Mouse (Mus musculus): Measurements from ENCODE around the gene Plxnb1.

The Plxnb1 gene

GRCm38 (mm10) chr9:109060184-109060897, 34.8 kb upstream of the Plxnb1 start:
- in situ Hi-C loops (cut with MboI; ENCODE audit: low sequenced_read_pairs) = no loop called here

- in situ Hi-C loops (cut with MboI; ENCODE audit: low sequenced_read_pairs) = no loop called here
Observed at GRCm38 (mm10) chr9:109060898-109061295, 34.3 kb upstream of the Plxnb1 start.

GRCm38 (mm10) chr9:109068095-109068735, 27.0 kb upstream of the Plxnb1 start:
- in situ Hi-C loops (cut with MboI; ENCODE audit: low sequenced_read_pairs) = no loop called here

- in situ Hi-C loops (cut with MboI; ENCODE audit: low sequenced_read_pairs) = no loop called here
Observed at GRCm38 (mm10) chr9:109073661-109074573, 21.3 kb upstream of the Plxnb1 start, which contains the start of gene Atrip. TSS of gene Atrip (minus strand) at chr9:109074124.

- in situ Hi-C loops (cut with MboI; ENCODE audit: low sequenced_read_pairs) = no loop called here
Observed at GRCm38 (mm10) chr9:109080516-109080915, 14.7 kb upstream of the Plxnb1 start.

- in situ Hi-C loops (cut with MboI; ENCODE audit: low sequenced_read_pairs) = no loop called here
Observed at GRCm38 (mm10) chr9:109081749-109082123, 13.5 kb upstream of the Plxnb1 start.

GRCm38 (mm10) chr9:109082124-109082800, 12.9 kb upstream of the Plxnb1 start, which contains the start of the genes Ccdc51 and Tma7:
TSS of gene Ccdc51 (plus strand) at chr9:109082493.
TSS of gene Tma7 (minus strand) at chr9:109082587.
- in situ Hi-C loops (cut with MboI; ENCODE audit: low sequenced_read_pairs) = no loop called here

- in situ Hi-C loops (cut with MboI; ENCODE audit: low sequenced_read_pairs) = no loop called here
Observed at GRCm38 (mm10) chr9:109084922-109085321, 10.3 kb upstream of the Plxnb1 start.

GRCm38 (mm10) chr9:109087987-109088386, 7.2 kb upstream of the Plxnb1 start:
- in situ Hi-C loops (cut with MboI; ENCODE audit: low sequenced_read_pairs) = no loop called here

GRCm38 (mm10) chr9:109090446-109090845, 4.7 kb upstream of the Plxnb1 start:
- in situ Hi-C loops (cut with MboI; ENCODE audit: low sequenced_read_pairs) = no loop called here

- in situ Hi-C loops (cut with MboI; ENCODE audit: low sequenced_read_pairs) = no loop called here
Observed at GRCm38 (mm10) chr9:109091802-109092201, 3.4 kb upstream of the Plxnb1 start.

GRCm38 (mm10) chr9:109092799-109093198, 2.4 kb upstream of the Plxnb1 start:
- in situ Hi-C loops (cut with MboI; ENCODE audit: low sequenced_read_pairs) = no loop called here

- in situ Hi-C loops (cut with MboI; ENCODE audit: low sequenced_read_pairs) = no loop called here
Observed at GRCm38 (mm10) chr9:109093786-109094552, 1.2 kb upstream of the Plxnb1 start.

GRCm38 (mm10) chr9:109094553-109095136, 544 bp upstream of the Plxnb1 start:
- in situ Hi-C loops (cut with MboI; ENCODE audit: low sequenced_read_pairs) = no loop called here

GRCm38 (mm10) chr9:109096251-109096661, 1.1 kb downstream of the Plxnb1 start:
- in situ Hi-C loops (cut with MboI; ENCODE audit: low sequenced_read_pairs) = no loop called here

- in situ Hi-C loops (cut with MboI; ENCODE audit: low sequenced_read_pairs) = no loop called here
Observed at GRCm38 (mm10) chr9:109096856-109097255, 1.7 kb downstream of the Plxnb1 start.

GRCm38 (mm10) chr9:109097291-109097690, 2.1 kb downstream of the Plxnb1 start:
- in situ Hi-C loops (cut with MboI; ENCODE audit: low sequenced_read_pairs) = no loop called here

GRCm38 (mm10) chr9:109097831-109098230, 2.6 kb downstream of the Plxnb1 start:
- in situ Hi-C loops (cut with MboI; ENCODE audit: low sequenced_read_pairs) = no loop called here

- in situ Hi-C loops (cut with MboI; ENCODE audit: low sequenced_read_pairs) = no loop called here
Observed at GRCm38 (mm10) chr9:109098366-109098765, 3.2 kb downstream of the Plxnb1 start.

- in situ Hi-C loops (cut with MboI; ENCODE audit: low sequenced_read_pairs) = no loop called here
Observed at GRCm38 (mm10) chr9:109098969-109099368, 3.8 kb downstream of the Plxnb1 start.
